Mouse (Mus musculus) forebrain, embryonic 12.5 days (tissue): ENCODE data around the gene Gse1. TPM values are rescaled to one million over a fixed set of nuclear protein-coding genes. Genes with fewer than 3 reads are reported as not detected.

ENCODE experiments used
- ATAC-seq: fragments of 200-750 bp; cut with Nextera tagmentation; 2 replicates; pipeline ENCODE4 v1.8.0; 2017; ENCODE audit warnings: moderate TSS enrichment; ENCODE audit not compliant: low FRiP score
- H3K27ac ChIP-seq: fragments of 300-500 bp; sonication (generic); 2 replicates; pipeline ENCODE4 v1.5.1; 2016; ENCODE audit warnings: mild to moderate bottlenecking
- H3K27me3 ChIP-seq: fragments of 300-500 bp; sonication (generic); 2 replicates; pipeline ENCODE4 v1.6.1; 2016; ENCODE audit warnings: mild to moderate bottlenecking
- H3K36me3 ChIP-seq: fragments of 300-500 bp; sonication (generic); replicated peaks from 2 replicates; pipeline ENCODE4 v1.6.1; 2016; ENCODE audit warnings: mild to moderate bottlenecking
- H3K4me1 ChIP-seq: fragments of 300-500 bp; sonication (generic); 2 replicates; pipeline ENCODE4 v1.6.1; 2016
- H3K4me2 ChIP-seq: fragments of 300-500 bp; sonication (generic); 2 replicates; pipeline ENCODE4 v1.6.1; 2016; ENCODE audit warnings: mild to moderate bottlenecking, moderate library complexity
- H3K4me3 ChIP-seq: fragments of 300-500 bp; sonication (generic); replicated peaks from 2 replicates; pipeline ENCODE4 v1.5.1; 2016; ENCODE audit warnings: mild to moderate bottlenecking
- H3K9ac ChIP-seq: fragments of 300-500 bp; sonication (generic); 2 replicates; pipeline ENCODE4 v1.6.1; 2016; ENCODE audit warnings: mild to moderate bottlenecking
- H3K9me3 ChIP-seq: fragments of 300-500 bp; sonication (generic); 2 replicates; pipeline ENCODE4 v1.6.1; 2016
- WGBS: fragments of 180-500 bp; shearing (Covaris S2); methylation state at CpG from one replicate; pipeline ENCODE4 v1.1.7; 2016; 5-methylcytosine and 5-hydroxymethylcytosine counted together
- polyA plus RNA-seq: library from polyadenylated mRNA; unstranded; fragments of >200 nt; fragmentation: Nextera tagmentation; extraction: Ambion mirVana; gene quantifications from 2 replicates; pipeline ENCODE4 v1.2.1, GENCODE M21; 2016

The Gse1 gene
- polyA plus RNA-seq, 1 experiment from 2014 or later = 20.4 TPM

- Histone ChIP-seq H3K9me3 (no peaks in the 10 kb centered on the region), H3K36me3 (no peaks in the 10 kb centered on the region), H3K4me2 (no peak overlapping the region), H3K27me3 (peaks cover 20% of the 10 kb centered on the region; the same call in 1 of the 2 replicates), H3K4me3 (no peak overlapping the region), H3K27ac (no peak overlapping the region; the same call in 1 of the 2 replicates), H3K4me1 (peaks cover 64% of the 10 kb centered on the region), H3K9ac (no peak overlapping the region)
- ATAC-seq = no peak
- 92% methylated on average over 5 of the region's 5 CpGs for WGBS
Observed at GRCm38 (mm10) chr8:120371146-120371545, 142.9 kb downstream of the Gse1 start.

- WGBS = 77% methylated on average over 8 of the region's 8 CpGs
Observed at GRCm38 (mm10) chr8:120371725-120372457, 143.6 kb downstream of the Gse1 start.

GRCm38 (mm10) chr8:120372684-120373083 lies 144.4 kb downstream of the Gse1 start:
- Histone ChIP-seq H3K4me2 (no peak overlapping the region), H3K4me3 (no peak overlapping the region), H3K27me3 (peaks cover 15% of the 10 kb centered on the region; the same call in 1 of the 2 replicates), H3K36me3 (no peaks in the 10 kb centered on the region), H3K27ac (peak overlapping the region; percentile 43), H3K9me3 (no peaks in the 10 kb centered on the region), H3K4me1 (peaks cover 68% of the 10 kb centered on the region), H3K9ac (no peak overlapping the region)
- ATAC-seq = no peak
- WGBS = 89% methylated on average over 6 of the region's 6 CpGs

More at GRCm38 (mm10) chr8:120371725-120372457, 143.6 kb downstream of the Gse1 start:
- peaks cover 68% of the 10 kb centered on the region for H3K4me1 ChIP-seq
- H3K9ac ChIP-seq = no peak overlapping the region
- no peak overlapping the region for H3K4me3 ChIP-seq
- peak overlapping the region; percentile 43; the same call in 1 of the 2 replicates for H3K27ac ChIP-seq
- H3K9me3 ChIP-seq = no peaks in the 10 kb centered on the region
- ATAC-seq = no peak
- H3K36me3 ChIP-seq = no peaks in the 10 kb centered on the region
- no peak overlapping the region for H3K4me2 ChIP-seq
- H3K27me3 ChIP-seq = peaks cover 17% of the 10 kb centered on the region; the same call in 1 of the 2 replicates

- H3K9me3 ChIP-seq = no peaks in the 10 kb centered on the region
- ATAC-seq = no peak
- no peak overlapping the region; the same call in 1 of the 2 replicates for H3K9ac ChIP-seq
- H3K27me3 ChIP-seq = peaks cover 15% of the 10 kb centered on the region; the same call in 1 of the 2 replicates
- H3K36me3 ChIP-seq = no peaks in the 10 kb centered on the region
- 0 out of 2 replicates have a peak overlapping the region, but pooled peaks have one; percentile 8 for H3K27ac ChIP-seq
- H3K4me3 ChIP-seq = no peak overlapping the region
- peaks cover 71% of the 10 kb centered on the region for H3K4me1 ChIP-seq
- WGBS = 76% methylated on average over 3 of the region's 3 CpGs
- H3K4me2 ChIP-seq = no peak overlapping the region
Observed at GRCm38 (mm10) chr8:120373621-120374020, 145.4 kb downstream of the Gse1 start.

DNA sequence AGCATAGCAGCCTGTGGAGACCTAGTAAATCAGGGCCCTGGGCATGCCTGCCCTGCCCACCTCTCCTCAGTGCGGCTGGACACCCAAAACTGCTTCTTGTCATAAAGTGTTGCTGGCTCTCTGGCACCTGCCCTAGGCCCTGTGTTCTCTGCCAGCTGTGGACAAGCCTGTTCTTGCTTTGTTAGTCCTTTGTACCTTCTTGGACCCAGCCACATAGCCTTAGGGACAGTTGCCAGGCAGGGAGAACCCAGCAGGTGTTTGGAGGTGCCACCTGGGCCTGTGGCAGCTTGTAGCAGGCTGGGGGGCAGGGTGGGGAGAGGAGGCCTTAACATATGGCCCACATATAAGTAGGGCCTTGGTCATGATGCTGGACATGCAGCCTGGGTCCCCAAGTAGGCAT lies 145.8 kb downstream of the Gse1 start:
- Histone ChIP-seq H3K4me3 (no peak overlapping the region), H3K4me1 (peaks cover 71% of the 10 kb centered on the region), H3K9me3 (no peaks in the 10 kb centered on the region), H3K36me3 (no peaks in the 10 kb centered on the region), H3K27ac (peak overlapping the region; percentile 82), H3K4me2 (no peak overlapping the region), H3K9ac (peak overlapping the region; percentile 14; the same call in 1 of the 2 replicates), H3K27me3 (peaks cover 15% of the 10 kb centered on the region; the same call in 1 of the 2 replicates)
- ATAC-seq = no peak
- 79% methylated on average over 1 of the region's 1 CpGs for WGBS

- 43% methylated on average over 9 of the region's 9 CpGs for WGBS
- Histone ChIP-seq H3K4me2 (no peak overlapping the region; the same call in 1 of the 2 replicates), H3K36me3 (no peaks in the 10 kb centered on the region), H3K27ac (peak overlapping the region; percentile 82), H3K4me3 (no peak overlapping the region), H3K4me1 (peaks cover 72% of the 10 kb centered on the region), H3K9me3 (no peaks in the 10 kb centered on the region), H3K27me3 (peaks cover 15% of the 10 kb centered on the region; the same call in 1 of the 2 replicates), H3K9ac (no peak overlapping the region)
- ATAC-seq = peak; percentile 12; the same call in 1 of the 2 replicates
Observed at GRCm38 (mm10) chr8:120374514-120374913, 146.3 kb downstream of the Gse1 start.

DNA sequence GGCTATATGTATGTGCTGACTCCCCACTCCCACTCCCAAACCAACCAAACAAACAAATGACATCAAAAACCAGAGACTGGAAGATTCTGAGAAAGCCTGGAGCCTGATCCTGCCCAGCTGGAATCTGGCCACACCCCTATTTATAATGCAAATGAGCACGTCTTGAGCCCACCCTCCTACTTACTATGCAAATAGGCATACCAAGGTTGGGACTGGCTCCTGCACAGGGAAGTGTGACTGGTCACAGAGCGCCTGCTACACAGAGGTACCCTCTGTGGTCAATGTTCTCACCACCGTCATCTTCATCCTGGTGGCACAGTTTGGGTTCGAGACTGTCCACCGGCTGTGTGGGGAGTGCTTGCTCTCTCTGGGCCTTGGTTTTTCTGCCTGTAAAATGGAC lies 146.9 kb downstream of the Gse1 start:
- no peaks in the 10 kb centered on the region for H3K36me3 ChIP-seq
- 33% methylated on average over 5 of the region's 5 CpGs for WGBS
- peak overlapping the region; percentile 82 for H3K27ac ChIP-seq
- no peak overlapping the region for H3K9ac ChIP-seq
- H3K4me1 ChIP-seq = peaks cover 72% of the 10 kb centered on the region
- ATAC-seq = peak; percentile 66
- peaks cover 15% of the 10 kb centered on the region; the same call in 1 of the 2 replicates for H3K27me3 ChIP-seq
- H3K4me3 ChIP-seq = no peak overlapping the region
- no peaks in the 10 kb centered on the region for H3K9me3 ChIP-seq
- no peak overlapping the region for H3K4me2 ChIP-seq

DNA sequence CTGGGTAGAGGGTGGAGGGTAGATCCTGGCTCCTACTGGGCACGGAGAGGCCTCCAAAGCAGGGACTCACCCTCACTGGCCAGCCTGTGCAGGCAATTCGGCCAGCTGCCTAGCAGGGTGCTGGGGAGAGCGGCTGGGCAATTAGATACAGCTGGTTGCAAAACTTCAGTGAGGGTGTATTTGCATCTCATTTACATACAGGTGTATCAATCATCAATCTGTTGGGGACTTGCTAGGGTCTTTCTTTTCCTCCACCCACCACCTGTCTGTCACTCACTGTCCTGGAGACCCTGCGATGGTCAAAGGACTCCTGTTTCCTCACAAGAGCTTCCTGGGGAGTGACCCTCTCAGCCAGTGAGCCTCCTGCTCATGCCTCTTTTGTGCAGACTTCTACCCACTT lies 148.0 kb downstream of the Gse1 start:
- Histone ChIP-seq H3K9me3 (no peaks in the 10 kb centered on the region), H3K27me3 (peaks cover 15% of the 10 kb centered on the region; the same call in 1 of the 2 replicates), H3K4me3 (no peak overlapping the region), H3K9ac (no peak overlapping the region), H3K4me1 (peaks cover 81% of the 10 kb centered on the region), H3K36me3 (no peaks in the 10 kb centered on the region), H3K27ac (peak overlapping the region; percentile 82), H3K4me2 (no peak overlapping the region)
- 31% methylated on average over 4 of the region's 4 CpGs for WGBS
- peak; percentile 15; the same call in 1 of the 2 replicates for ATAC-seq

DNA sequence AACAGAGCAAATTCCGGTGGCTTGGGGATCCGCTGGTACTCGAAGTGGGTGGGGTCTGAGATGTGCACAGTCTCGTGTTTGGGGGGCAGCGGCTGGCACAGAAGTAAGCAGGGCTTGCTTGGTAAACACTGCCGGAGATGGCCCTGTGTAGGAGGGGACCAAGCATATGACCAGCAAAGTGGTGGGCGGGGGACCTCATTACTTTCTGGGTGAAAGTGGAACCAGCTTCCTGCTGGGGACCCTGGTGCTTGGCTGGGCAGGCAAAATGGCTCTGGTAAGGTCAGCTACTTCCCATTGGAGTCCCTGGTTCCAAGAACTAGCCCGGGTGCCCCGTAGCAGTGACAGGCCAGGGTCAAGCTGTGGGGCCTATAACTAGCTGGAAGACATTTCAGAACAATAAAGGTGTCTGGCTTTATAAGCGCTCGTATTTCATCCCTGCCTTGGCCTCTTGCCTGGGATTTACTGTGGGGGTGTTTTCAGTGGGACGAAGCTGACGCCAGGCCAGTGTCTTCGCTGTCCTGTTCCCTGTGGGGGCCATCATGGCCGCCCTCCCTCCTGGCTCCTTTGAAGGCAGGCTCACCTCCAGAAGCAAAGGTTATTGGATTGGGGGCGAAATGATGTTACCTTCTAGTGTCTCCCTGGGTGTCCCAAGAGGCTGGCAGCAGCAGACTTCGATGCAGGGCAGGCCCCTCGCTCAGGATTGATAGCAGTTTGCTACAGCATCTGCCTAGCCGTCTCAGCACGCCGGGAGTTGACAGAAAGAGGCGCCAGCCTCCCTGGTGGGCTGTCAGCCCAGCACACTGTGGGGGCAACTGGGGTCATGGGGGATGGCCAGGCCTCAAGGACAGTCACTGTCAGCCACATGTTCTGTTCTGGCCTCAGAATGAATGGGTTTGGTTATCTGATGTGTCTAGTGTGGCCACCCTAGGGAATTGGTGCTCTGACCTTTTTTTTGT lies 148.9 kb downstream of the Gse1 start:
- Histone ChIP-seq H3K4me2 (no peak overlapping the region), H3K27ac (peak overlapping the region; percentile 82), H3K9ac (0 out of 2 replicates have a peak overlapping the region, but pooled peaks have one; percentile 3), H3K36me3 (no peaks in the 10 kb centered on the region), H3K27me3 (peaks cover 9% of the 10 kb centered on the region; the same call in 1 of the 2 replicates), H3K4me3 (no peak overlapping the region), H3K9me3 (no peaks in the 10 kb centered on the region), H3K4me1 (peaks cover 85% of the 10 kb centered on the region)
- WGBS = 61% methylated on average over 22 of the region's 22 CpGs
- no peak for ATAC-seq

DNA sequence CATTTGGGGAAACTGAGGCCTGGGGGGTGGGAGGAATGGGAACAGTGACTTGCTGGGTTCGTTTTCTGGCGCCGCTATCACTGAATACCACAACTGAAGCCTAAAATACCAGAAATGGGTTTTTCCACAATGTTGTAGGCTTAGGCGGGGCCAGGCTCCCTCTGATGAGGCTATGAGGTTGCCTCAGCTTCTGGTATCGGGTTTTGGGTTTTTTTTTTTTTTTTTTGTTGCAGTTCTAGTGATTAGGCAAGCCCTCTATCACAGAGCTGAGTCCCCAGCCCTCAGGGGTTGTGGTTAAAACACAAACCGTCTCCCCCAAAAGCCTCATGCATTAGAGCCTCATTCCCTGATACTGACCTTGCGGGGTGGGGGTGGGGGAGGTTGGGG lies 149.5 kb downstream of the Gse1 start:
- Histone ChIP-seq H3K9ac (no peak overlapping the region), H3K27me3 (peaks cover 8% of the 10 kb centered on the region; the same call in 1 of the 2 replicates), H3K4me2 (no peak overlapping the region), H3K4me1 (peaks cover 89% of the 10 kb centered on the region), H3K9me3 (no peaks in the 10 kb centered on the region), H3K4me3 (no peak overlapping the region), H3K27ac (no peak overlapping the region), H3K36me3 (no peaks in the 10 kb centered on the region)
- 60% methylated on average over 7 of the region's 7 CpGs for WGBS
- no peak for ATAC-seq

DNA sequence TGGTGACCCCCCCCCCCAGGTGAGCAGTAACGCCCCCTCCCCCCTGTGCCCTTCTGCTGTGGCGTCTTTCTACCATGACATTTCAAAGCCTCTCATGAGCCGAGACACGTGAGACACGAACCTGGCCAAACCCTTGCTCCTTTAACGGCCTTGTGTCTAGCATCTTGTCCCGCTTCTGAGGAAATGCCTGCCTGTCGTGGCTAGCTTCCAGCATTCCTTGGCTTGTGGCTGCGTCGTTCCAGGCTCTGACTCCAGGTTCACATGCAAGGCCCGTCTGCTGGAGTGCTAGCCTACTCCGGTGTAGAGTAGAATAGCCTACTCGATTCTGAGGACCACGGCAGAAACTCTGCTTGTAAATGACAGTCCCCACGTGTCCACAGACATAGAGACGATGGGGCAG lies 150.1 kb downstream of the Gse1 start:
- Histone ChIP-seq H3K4me3 (no peak overlapping the region), H3K9me3 (no peaks in the 10 kb centered on the region), H3K4me1 (peaks cover 90% of the 10 kb centered on the region), H3K9ac (no peak overlapping the region), H3K4me2 (no peak overlapping the region), H3K27ac (0 out of 2 replicates have a peak overlapping the region, but pooled peaks have one; percentile 44), H3K36me3 (no peaks in the 10 kb centered on the region), H3K27me3 (peaks cover 6% of the 10 kb centered on the region)
- ATAC-seq = no peak
- WGBS = 53% methylated on average over 16 of the region's 16 CpGs

DNA sequence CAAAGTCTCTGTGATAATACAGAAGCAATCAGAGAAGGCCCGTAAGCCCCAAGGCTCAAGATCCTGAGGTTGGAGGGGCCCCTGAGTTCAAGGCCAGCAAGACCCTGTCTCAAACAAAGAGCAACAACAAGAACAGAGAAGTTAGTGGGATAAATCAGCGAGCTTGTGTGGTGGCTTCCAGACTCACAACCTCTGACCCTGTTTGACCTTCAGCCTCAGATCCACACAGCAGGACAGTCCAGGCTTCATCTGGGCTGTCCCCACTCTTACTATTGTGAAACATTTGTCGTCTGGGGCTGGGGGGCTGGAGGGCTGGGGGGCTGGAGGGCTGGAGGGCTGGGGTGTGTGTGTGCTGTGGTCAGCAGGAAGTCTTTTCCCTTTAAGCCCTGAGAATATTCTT lies 150.8 kb downstream of the Gse1 start:
- WGBS = 35% methylated on average over 3 of the region's 3 CpGs
- Histone ChIP-seq H3K27me3 (peaks cover 8% of the 10 kb centered on the region), H3K4me1 (peaks cover 92% of the 10 kb centered on the region), H3K27ac (no peak overlapping the region), H3K36me3 (no peaks in the 10 kb centered on the region), H3K9ac (no peak overlapping the region), H3K9me3 (no peaks in the 10 kb centered on the region), H3K4me3 (no peak overlapping the region), H3K4me2 (no peak overlapping the region)
- no peak for ATAC-seq
